Mouse (Mus musculus) forebrain, embryonic 15.5 days (tissue): ENCODE measurements around the gene Paxbp1. TPM values are rescaled to one million over a fixed set of nuclear protein-coding genes. Genes with fewer than 3 reads are reported as not detected.
A peak's percentile ranks its signal among the peaks of the same experiment; 100 is the strongest.

Experiments used
- ATAC-seq: fragments of 200-750 bp; cut with Nextera tagmentation; replicated peaks from 2 replicates; pipeline ENCODE4 v1.8.0; 2017; ENCODE audit warnings: mild to moderate bottlenecking, moderate TSS enrichment, moderate library complexity
- H3K27ac ChIP-seq: fragments of 300-500 bp; sonication (generic); replicated peaks from 2 replicates; pipeline ENCODE4 v1.5.1; 2015; ENCODE audit warnings: mild to moderate bottlenecking, inconsistent platforms
- H3K27me3 ChIP-seq: fragments of 300-500 bp; sonication (generic); 2 replicates; pipeline ENCODE4 v1.6.1; 2015; ENCODE audit warnings: inconsistent platforms
- H3K36me3 ChIP-seq: fragments of 300-500 bp; sonication (generic); 2 replicates; pipeline ENCODE4 v1.6.1; 2015; ENCODE audit warnings: mild to moderate bottlenecking, inconsistent platforms
- H3K4me1 ChIP-seq: fragments of 300-500 bp; sonication (generic); 2 replicates; pipeline ENCODE4 v1.6.1; 2015; ENCODE audit warnings: inconsistent platforms
- H3K4me2 ChIP-seq: fragments of 300-500 bp; sonication (generic); replicated peaks from 2 replicates; pipeline ENCODE4 v1.6.1; 2015; ENCODE audit warnings: mild to moderate bottlenecking, inconsistent platforms
- H3K4me3 ChIP-seq: fragments of 300-500 bp; sonication (generic); 2 replicates; pipeline ENCODE4 v1.5.1; 2015; ENCODE audit warnings: mild to moderate bottlenecking, inconsistent platforms
- H3K9ac ChIP-seq: fragments of 300-500 bp; sonication (generic); replicated peaks from 2 replicates; pipeline ENCODE4 v1.6.1; 2015; ENCODE audit warnings: mild to moderate bottlenecking, inconsistent platforms
- H3K9me3 ChIP-seq: fragments of 300-500 bp; sonication (generic); 2 replicates; pipeline ENCODE4 v1.6.1; 2016; ENCODE audit warnings: inconsistent platforms
- WGBS: fragments of 180-500 bp; shearing (Covaris S2); methylation state at CpG from one replicate; pipeline ENCODE4 v1.1.7; 2015; ENCODE audit warnings: mixed read lengths; 5-methylcytosine and 5-hydroxymethylcytosine counted together
- polyA plus RNA-seq: library from polyadenylated mRNA; unstranded; fragments of >200 nt; fragmentation: Nextera tagmentation; extraction: Ambion mirVana; gene quantifications from 2 replicates; pipeline ENCODE4 v1.2.1, GENCODE M21; 2015

The Paxbp1 gene
- polyA plus RNA-seq, 1 experiment from 2014 or later, result 86.3 TPM

DNA sequence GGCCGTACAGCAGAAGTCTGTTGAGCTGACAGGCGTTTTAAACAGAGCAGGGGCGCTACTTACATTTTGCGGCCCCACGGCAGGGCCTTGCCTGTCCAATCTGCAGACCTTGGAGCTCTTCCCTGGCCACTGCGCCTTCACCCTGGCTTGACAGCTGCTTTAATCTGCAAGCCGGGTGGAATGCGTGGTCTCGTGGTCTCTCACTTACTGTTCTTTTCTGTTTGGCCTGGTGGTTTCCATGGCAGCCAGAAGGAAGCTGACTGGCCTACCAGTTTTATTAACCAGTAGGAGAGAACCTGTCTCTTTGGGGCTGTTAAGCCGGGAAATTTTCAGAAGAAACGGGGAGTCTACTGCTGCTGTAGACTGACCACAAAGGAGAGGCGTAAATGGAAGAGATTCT, 24.6 kb upstream of the Paxbp1 start:
- Histone ChIP-seq H3K4me2 (peak overlapping the region; percentile 21; the same call in 1 of the 2 replicates), H3K4me1 (peaks cover 5% of the 10 kb centered on the region), H3K27me3 (no peaks in the 10 kb centered on the region), H3K36me3 (no peaks in the 10 kb centered on the region), H3K9me3 (no peaks in the 10 kb centered on the region), H3K9ac (no peak overlapping the region; the same call in 1 of the 2 replicates), H3K4me3 (no peak overlapping the region), H3K27ac (no peak overlapping the region)
- ATAC-seq, result no peak
- 18% methylated on average over 12 of the region's 12 CpGs for WGBS

GRCm38 (mm10) chr16:91067122-91067521, 22.8 kb upstream of the Paxbp1 start:
- 100% methylated on average over 1 of the region's 1 CpGs for WGBS

GRCm38 (mm10) chr16:91064583-91065365, 20.4 kb upstream of the Paxbp1 start:
- Histone ChIP-seq H3K4me1 (peaks cover 5% of the 10 kb centered on the region), H3K36me3 (no peaks in the 10 kb centered on the region), H3K9me3 (no peaks in the 10 kb centered on the region), H3K27me3 (no peaks in the 10 kb centered on the region), H3K27ac (no peak overlapping the region), H3K4me3 (no peak overlapping the region), H3K9ac (no peak overlapping the region), H3K4me2 (no peak overlapping the region)
- WGBS, result 85% methylated on average over 12 of the region's 12 CpGs
- ATAC-seq, result no peak

More at GRCm38 (mm10) chr16:91067122-91067521, 22.8 kb upstream of the Paxbp1 start:
- H3K9ac ChIP-seq, result no peak overlapping the region
- no peaks in the 10 kb centered on the region for H3K9me3 ChIP-seq
- no peak overlapping the region for H3K4me2 ChIP-seq
- H3K27ac ChIP-seq, result no peak overlapping the region
- H3K27me3 ChIP-seq, result no peaks in the 10 kb centered on the region
- H3K36me3 ChIP-seq, result no peaks in the 10 kb centered on the region
- H3K4me1 ChIP-seq, result peaks cover 5% of the 10 kb centered on the region
- H3K4me3 ChIP-seq, result no peak overlapping the region
- ATAC-seq, result no peak

- H3K9ac ChIP-seq, result no peak overlapping the region
- no peaks in the 10 kb centered on the region for H3K27me3 ChIP-seq
- no peaks in the 10 kb centered on the region for H3K9me3 ChIP-seq
- 95% methylated on average over 10 of the region's 10 CpGs for WGBS
- H3K4me2 ChIP-seq, result no peak overlapping the region
- H3K27ac ChIP-seq, result no peak overlapping the region
- ATAC-seq, result no peak
- peaks cover 2% of the 10 kb centered on the region; the same call in 1 of the 2 replicates for H3K4me1 ChIP-seq
- H3K36me3 ChIP-seq, result no peaks in the 10 kb centered on the region
- H3K4me3 ChIP-seq, result no peak overlapping the region
These were observed 19.4 kb upstream of the Paxbp1 start for GRCm38 (mm10) chr16:91063786-91064185.

GRCm38 (mm10) chr16:91061531-91062318, 17.4 kb upstream of the Paxbp1 start:
- ATAC-seq, result no peak
- no peaks in the 10 kb centered on the region for H3K27me3 ChIP-seq
- H3K27ac ChIP-seq, result no peak overlapping the region
- 88% methylated on average over 13 of the region's 13 CpGs for WGBS
- no peak overlapping the region for H3K4me2 ChIP-seq
- H3K9ac ChIP-seq, result no peak overlapping the region
- no peaks in the 10 kb centered on the region for H3K36me3 ChIP-seq
- H3K9me3 ChIP-seq, result no peaks in the 10 kb centered on the region
- H3K4me3 ChIP-seq, result no peak overlapping the region
- no peaks in the 10 kb centered on the region for H3K4me1 ChIP-seq

DNA sequence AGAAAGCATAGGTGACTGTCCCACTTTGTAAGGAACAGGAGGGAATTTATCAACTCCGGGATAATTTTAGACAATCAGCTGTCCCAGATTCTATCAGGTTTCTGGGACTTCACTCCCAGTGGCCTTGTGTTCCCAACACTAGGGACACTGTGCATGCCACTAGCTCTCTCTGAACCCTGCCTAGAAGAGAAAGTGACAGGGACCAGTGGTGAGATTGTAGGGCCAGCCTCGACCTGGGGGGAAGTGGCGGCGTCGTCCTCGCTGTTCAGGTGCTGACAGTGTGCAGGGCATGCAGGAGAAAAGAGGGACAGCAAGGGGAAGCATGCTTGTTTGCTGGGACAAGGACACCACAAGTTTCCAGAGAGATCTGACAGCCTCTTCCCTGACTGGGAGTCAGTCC, 13.4 kb upstream of the Paxbp1 start:
- Histone ChIP-seq H3K4me3 (no peak overlapping the region), H3K27ac (no peak overlapping the region), H3K27me3 (no peaks in the 10 kb centered on the region), H3K4me2 (no peak overlapping the region), H3K36me3 (no peaks in the 10 kb centered on the region), H3K9me3 (no peaks in the 10 kb centered on the region), H3K4me1 (peaks cover 3% of the 10 kb centered on the region), H3K9ac (no peak overlapping the region)
- ATAC-seq, result no peak
- WGBS, result 81% methylated on average over 6 of the region's 6 CpGs

GRCm38 (mm10) chr16:91057261-91057660, 12.9 kb upstream of the Paxbp1 start:
- no peak for ATAC-seq
- H3K9ac ChIP-seq, result no peak overlapping the region
- H3K36me3 ChIP-seq, result no peaks in the 10 kb centered on the region
- H3K27ac ChIP-seq, result no peak overlapping the region
- 95% methylated on average over 4 of the region's 4 CpGs for WGBS
- no peaks in the 10 kb centered on the region for H3K9me3 ChIP-seq
- peaks cover 3% of the 10 kb centered on the region for H3K4me1 ChIP-seq
- H3K4me3 ChIP-seq, result no peak overlapping the region
- no peaks in the 10 kb centered on the region for H3K27me3 ChIP-seq
- H3K4me2 ChIP-seq, result no peak overlapping the region

GRCm38 (mm10) chr16:91056043-91056821, 11.9 kb upstream of the Paxbp1 start:
- no peak for ATAC-seq
- no peaks in the 10 kb centered on the region for H3K9me3 ChIP-seq
- no peak overlapping the region for H3K4me3 ChIP-seq
- H3K4me2 ChIP-seq, result no peak overlapping the region
- H3K36me3 ChIP-seq, result no peaks in the 10 kb centered on the region
- H3K9ac ChIP-seq, result no peak overlapping the region
- H3K27ac ChIP-seq, result no peak overlapping the region
- H3K4me1 ChIP-seq, result peaks cover 3% of the 10 kb centered on the region
- H3K27me3 ChIP-seq, result no peaks in the 10 kb centered on the region
- WGBS, result 50% methylated on average over 16 of the region's 16 CpGs

DNA sequence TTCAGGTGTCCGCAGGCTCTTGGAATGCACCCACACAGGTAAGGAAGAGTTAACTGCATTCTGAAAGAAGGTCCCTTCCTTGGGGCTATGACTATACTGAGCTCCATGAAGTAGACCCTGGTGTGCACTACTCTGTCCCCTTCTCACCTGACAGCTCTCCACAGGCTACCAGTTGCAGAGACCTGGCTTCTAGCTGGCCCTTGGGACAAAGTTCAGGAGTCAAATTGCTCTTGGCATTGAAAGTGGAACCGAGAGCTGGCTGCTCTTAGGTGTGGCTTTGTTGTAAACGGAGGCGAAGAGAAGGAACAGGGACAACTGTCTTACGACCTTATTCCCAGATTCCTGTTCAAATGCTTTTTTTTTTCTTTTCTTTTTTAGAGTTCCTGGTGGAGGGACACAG, 10.8 kb upstream of the Paxbp1 start:
- ATAC-seq, result no peak
- 84% methylated on average over 5 of the region's 5 CpGs for WGBS
- no peak overlapping the region for H3K4me3 ChIP-seq
- no peaks in the 10 kb centered on the region for H3K9me3 ChIP-seq
- H3K27me3 ChIP-seq, result no peaks in the 10 kb centered on the region
- H3K4me1 ChIP-seq, result peaks cover 3% of the 10 kb centered on the region
- H3K9ac ChIP-seq, result no peak overlapping the region
- no peak overlapping the region for H3K27ac ChIP-seq
- no peak overlapping the region for H3K4me2 ChIP-seq
- no peaks in the 10 kb centered on the region for H3K36me3 ChIP-seq

DNA sequence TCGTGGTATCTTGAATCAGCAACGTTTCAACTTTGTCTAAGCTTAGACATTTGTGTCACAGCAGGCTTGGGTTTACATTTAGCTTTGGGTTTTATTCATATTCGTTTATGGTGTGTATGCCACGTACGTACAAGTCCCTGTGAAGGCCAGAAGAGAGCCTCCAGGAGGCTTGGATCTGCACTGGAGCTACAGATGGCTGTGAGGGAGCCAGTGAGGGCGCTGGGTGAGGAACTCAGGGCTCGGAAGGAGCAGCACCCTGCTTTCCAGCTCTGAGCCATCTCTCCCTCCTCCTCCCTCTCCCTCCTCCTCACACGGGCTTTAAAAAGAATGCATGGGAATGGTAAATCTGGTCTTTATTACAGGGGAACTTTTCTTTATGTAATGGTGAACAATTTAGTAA, 9.3 kb upstream of the Paxbp1 start:
- Histone ChIP-seq H3K4me2 (no peak overlapping the region), H3K27me3 (no peaks in the 10 kb centered on the region), H3K4me1 (peaks cover 3% of the 10 kb centered on the region), H3K27ac (no peak overlapping the region), H3K9me3 (no peaks in the 10 kb centered on the region), H3K36me3 (no peaks in the 10 kb centered on the region), H3K4me3 (no peak overlapping the region), H3K9ac (no peak overlapping the region)
- 45% methylated on average over 8 of the region's 8 CpGs for WGBS
- ATAC-seq, result no peak

DNA sequence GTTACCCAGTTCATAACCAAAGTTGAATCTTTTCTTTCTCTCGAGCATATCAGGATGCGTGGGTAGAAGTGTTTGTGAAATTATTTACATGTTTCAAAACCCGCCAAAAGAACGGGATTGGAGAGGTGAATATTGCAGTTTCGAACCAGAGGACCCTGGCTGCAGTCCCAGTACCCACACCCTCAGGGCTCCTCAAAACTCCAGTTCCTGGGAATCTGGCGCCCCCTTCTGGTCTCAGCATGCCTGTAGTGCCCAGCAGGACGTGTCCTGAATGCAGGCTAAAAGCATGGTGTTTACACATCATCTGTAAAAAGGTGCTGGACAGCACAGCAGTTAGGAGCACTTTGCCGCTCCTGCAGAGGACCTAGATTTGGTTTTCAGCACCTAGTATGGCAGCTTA, 1.2 kb upstream of the Paxbp1 start:
- H3K4me1 ChIP-seq, result peaks cover 33% of the 10 kb centered on the region
- H3K4me2 ChIP-seq, result no peak overlapping the region
- H3K9me3 ChIP-seq, result no peaks in the 10 kb centered on the region
- H3K36me3 ChIP-seq, result peaks cover 8% of the 10 kb centered on the region
- no peak overlapping the region for H3K9ac ChIP-seq
- H3K4me3 ChIP-seq, result 0 out of 2 replicates have a peak overlapping the region, but pooled peaks have one; percentile 97
- no peak for ATAC-seq
- no peak overlapping the region for H3K27ac ChIP-seq
- 57% methylated on average over 8 of the region's 8 CpGs for WGBS
- H3K27me3 ChIP-seq, result no peaks in the 10 kb centered on the region
